Mouse (Mus musculus): ENCODE measurements around the gene Sytl1.

Gene Sytl1

GRCm38 (mm10) chr4:133211751-133212561 lies 51.0 kb downstream of the Sytl1 start, which contains the start of the genes Cd164l2 and Gpr3:
Gene Cd164l2 (plus strand): TSS chr4:133212131.
Gene Gpr3 (minus strand): TSS chr4:133212536.
- no peak for DNase-seq (ENCODE audit: low read depth)

- no peak for DNase-seq (ENCODE audit: low read depth)
Observed at GRCm38 (mm10) chr4:133210788-133211390, 52.0 kb downstream of the Sytl1 start.

- DNase-seq (ENCODE audit: low read depth) = no peak
Observed at GRCm38 (mm10) chr4:133210023-133210787, 52.7 kb downstream of the Sytl1 start.

- no peak for DNase-seq (ENCODE audit: low read depth)
Observed at GRCm38 (mm10) chr4:133209366-133209765, 53.5 kb downstream of the Sytl1 start.

- no peak for DNase-seq (ENCODE audit: low read depth)
Observed at GRCm38 (mm10) chr4:133204379-133204778, 58.5 kb downstream of the Sytl1 start.

GRCm38 (mm10) chr4:133203591-133203990 lies 59.3 kb downstream of the Sytl1 start:
- DNase-seq (ENCODE audit: low read depth) = no peak
